Mouse (Mus musculus): ENCODE data around the gene Ptprm.

GRCm38 (mm10) chr17:67073139-67073538 lies 281.1 kb downstream of the Ptprm start:
- TF ChIP-seq CTCF (IDR thresholded peaks at IDR 0.05; ENCODE audit: low read depth) (no peak), EP300 (IDR thresholded peaks at IDR 0.05; ENCODE audit: low read depth) (no peak)

Measured in liver, embryonic 14.5 days (tissue).